Mouse (Mus musculus): ENCODE results near the gene D630039A03Rik.
"Not testable (repeated sequence)": the region's sequence is repeated elsewhere in the genome, so short reads cannot be mapped to it uniquely, and the experiment has no call there.

The D630039A03Rik gene

GRCm38 (mm10) chr4:57888978-57889377, 27.1 kb downstream of the D630039A03Rik start:
- not testable (repeated sequence) for DNase-seq (ENCODE audit: low spot score)

GRCm38 (mm10) chr4:57888246-57888645, 27.9 kb downstream of the D630039A03Rik start:
- DNase-seq (ENCODE audit: low spot score) = no peak

- DNase-seq (ENCODE audit: low spot score) = no peak
Observed at GRCm38 (mm10) chr4:57886888-57887230, 29.2 kb downstream of the D630039A03Rik start.

GRCm38 (mm10) chr4:57886066-57886887, 29.8 kb downstream of the D630039A03Rik start:
- peak; percentile 39 for DNase-seq (ENCODE audit: low spot score)

GRCm38 (mm10) chr4:57885186-57885585, 30.9 kb downstream of the D630039A03Rik start:
- DNase-seq (ENCODE audit: low spot score) = no peak

- no peak for DNase-seq (ENCODE audit: low spot score)
Observed at GRCm38 (mm10) chr4:57884511-57884910, 31.6 kb downstream of the D630039A03Rik start.

GRCm38 (mm10) chr4:57883520-57884421, 32.3 kb downstream of the D630039A03Rik start:
- no peak for DNase-seq (ENCODE audit: low spot score)

- DNase-seq (ENCODE audit: low spot score) = peak; percentile 90
Observed at GRCm38 (mm10) chr4:57879804-57880357, 36.2 kb downstream of the D630039A03Rik start.

- no peak for DNase-seq (ENCODE audit: low spot score)
Observed at GRCm38 (mm10) chr4:57879137-57879536, 37.0 kb downstream of the D630039A03Rik start.

GRCm38 (mm10) chr4:57867454-57867853, 48.6 kb downstream of the D630039A03Rik start:
- no peak for DNase-seq (ENCODE audit: low spot score)

GRCm38 (mm10) chr4:57866990-57867389, 49.1 kb downstream of the D630039A03Rik start:
- no peak for DNase-seq (ENCODE audit: low spot score)

GRCm38 (mm10) chr4:57866088-57866487, 50.0 kb downstream of the D630039A03Rik start:
- peak; percentile 49 for DNase-seq (ENCODE audit: low spot score)

- no peak for DNase-seq (ENCODE audit: low spot score)
Observed at GRCm38 (mm10) chr4:57862269-57862986, 53.7 kb downstream of the D630039A03Rik start.

- no peak for DNase-seq (ENCODE audit: low spot score)
Observed at GRCm38 (mm10) chr4:57861856-57862255, 54.2 kb downstream of the D630039A03Rik start.

- DNase-seq (ENCODE audit: low spot score) = no peak
Observed at GRCm38 (mm10) chr4:57861166-57861565, 54.9 kb downstream of the D630039A03Rik start.

GRCm38 (mm10) chr4:57860204-57860611, 55.9 kb downstream of the D630039A03Rik start:
- DNase-seq (ENCODE audit: low spot score) = no peak
